Mouse (Mus musculus): Measurements from ENCODE around the gene Neu4. TPM values are rescaled to one million over a fixed set of nuclear protein-coding genes. Genes with fewer than 3 reads are reported as not detected.
"Not testable (repeated sequence)": the region's sequence is repeated elsewhere in the genome, so short reads cannot be mapped to it uniquely, and the experiment has no call there.

Neu4 gene
- polyA plus RNA-seq, 1 experiment, result 9.6 TPM

- peak overlapping the region; percentile 96 for H3K27ac ChIP-seq (ENCODE audit: insufficient read depth, low read length)
- TF ChIP-seq POLR2A (IDR thresholded peaks at IDR 0.05; ENCODE audit: extremely low read depth, insufficient read depth, low read length) (no peak), CTCF (IDR thresholded peaks at IDR 0.05; ENCODE audit: extremely low read depth, insufficient read depth, low read length) (no peak)
- H3K4me1 ChIP-seq (ENCODE audit: control insufficient read depth, insufficient read depth, low read length), result peaks cover 11% of the 10 kb centered on the region
- no peak overlapping the region for H3K4me3 ChIP-seq (ENCODE audit: insufficient read depth, low read length)
These were observed 33.4 kb downstream of the Neu4 start for GRCm38 (mm10) chr1:94053530-94054216.

GRCm38 (mm10) chr1:94054481-94054880, 34.2 kb downstream of the Neu4 start:
- no peak overlapping the region for H3K27ac ChIP-seq (ENCODE audit: insufficient read depth, low read length)
- H3K4me3 ChIP-seq (ENCODE audit: insufficient read depth, low read length), result no peak overlapping the region
- H3K4me1 ChIP-seq (ENCODE audit: control insufficient read depth, insufficient read depth, low read length), result peaks cover 11% of the 10 kb centered on the region
- TF ChIP-seq POLR2A (IDR thresholded peaks at IDR 0.05; ENCODE audit: extremely low read depth, insufficient read depth, low read length) (no peak), CTCF (IDR thresholded peaks at IDR 0.05; ENCODE audit: extremely low read depth, insufficient read depth, low read length) (no peak)

GRCm38 (mm10) chr1:94055966-94056365, 35.7 kb downstream of the Neu4 start:
- H3K4me3 ChIP-seq (ENCODE audit: insufficient read depth, low read length), result no peak overlapping the region
- peaks cover 11% of the 10 kb centered on the region for H3K4me1 ChIP-seq (ENCODE audit: control insufficient read depth, insufficient read depth, low read length)
- H3K27ac ChIP-seq (ENCODE audit: insufficient read depth, low read length), result no peak overlapping the region
- TF ChIP-seq CTCF (IDR thresholded peaks at IDR 0.05; ENCODE audit: extremely low read depth, insufficient read depth, low read length) (no peak), POLR2A (IDR thresholded peaks at IDR 0.05; ENCODE audit: extremely low read depth, insufficient read depth, low read length) (no peak)

GRCm38 (mm10) chr1:94057401-94057800, 37.1 kb downstream of the Neu4 start:
- H3K4me1 ChIP-seq (ENCODE audit: control insufficient read depth, insufficient read depth, low read length), result peaks cover 8% of the 10 kb centered on the region
- H3K27ac ChIP-seq (ENCODE audit: insufficient read depth, low read length), result no peak overlapping the region
- TF ChIP-seq CTCF (IDR thresholded peaks at IDR 0.05; ENCODE audit: extremely low read depth, insufficient read depth, low read length), result no peak
- TF ChIP-seq POLR2A (IDR thresholded peaks at IDR 0.05; ENCODE audit: extremely low read depth, insufficient read depth, low read length), result no peak
- no peak overlapping the region for H3K4me3 ChIP-seq (ENCODE audit: insufficient read depth, low read length)

- not testable (repeated sequence) for H3K4me3 ChIP-seq (ENCODE audit: insufficient read depth, low read length); H3K4me1 ChIP-seq (ENCODE audit: control insufficient read depth, insufficient read depth, low read length); H3K27ac ChIP-seq (ENCODE audit: insufficient read depth, low read length)
These were observed 38.0 kb downstream of the Neu4 start for GRCm38 (mm10) chr1:94058281-94058680.

GRCm38 (mm10) chr1:94074756-94075155, 54.5 kb downstream of the Neu4 start:
- no peaks in the 10 kb centered on the region for H3K4me1 ChIP-seq (ENCODE audit: control insufficient read depth, insufficient read depth, low read length)
- no peak for TF ChIP-seq CTCF (IDR thresholded peaks at IDR 0.05; ENCODE audit: extremely low read depth, insufficient read depth, low read length)
- TF ChIP-seq POLR2A (IDR thresholded peaks at IDR 0.05; ENCODE audit: extremely low read depth, insufficient read depth, low read length), result no peak
- H3K27ac ChIP-seq (ENCODE audit: insufficient read depth, low read length), result no peak overlapping the region
- no peak overlapping the region for H3K4me3 ChIP-seq (ENCODE audit: insufficient read depth, low read length)

- Histone ChIP-seq H3K27ac (ENCODE audit: insufficient read depth, low read length) (no peak overlapping the region), H3K4me1 (ENCODE audit: control insufficient read depth, insufficient read depth, low read length) (no peaks in the 10 kb centered on the region), H3K4me3 (ENCODE audit: insufficient read depth, low read length) (no peak overlapping the region)
- TF ChIP-seq POLR2A (IDR thresholded peaks at IDR 0.05; ENCODE audit: extremely low read depth, insufficient read depth, low read length), result no peak
- TF ChIP-seq CTCF (IDR thresholded peaks at IDR 0.05; ENCODE audit: extremely low read depth, insufficient read depth, low read length), result no peak
These were observed 56.5 kb downstream of the Neu4 start for GRCm38 (mm10) chr1:94076702-94077101.

Other genes starting within 250 kb of the Neu4 start
- 82.7 and 85.3 TPM in 2 replicates for gene Dtymk, start 218.5 kb upstream of the Neu4 start, polyA plus RNA-seq (2012; rRNA removed)
- 8.6 and 8.9 TPM in 2 replicates for gene Ing5, start 216.5 kb upstream of the Neu4 start, polyA plus RNA-seq (2012; rRNA removed)
- gene D2hgdh, start 195.5 kb upstream of the Neu4 start, polyA plus RNA-seq (2012; rRNA removed), result 15.0 and 15.1 TPM in 2 replicates
- not detected in 2 replicates for gene Gal3st2, start 159.1 kb upstream of the Neu4 start, polyA plus RNA-seq (2012; rRNA removed)
- gene Gal3st2b, start 102.1 kb upstream of the Neu4 start, polyA plus RNA-seq (2012; rRNA removed), result 0.17 TPM in 1 of 2 replicates, not detected in the other
- gene Gal3st2c, start 29.9 kb upstream of the Neu4 start, polyA plus RNA-seq (2012; rRNA removed), result under 0.01 and 0.02 TPM in 2 replicates
- 0.06 and 0.13 TPM in 2 replicates for gene Pdcd1, start 32.1 kb downstream of the Neu4 start, polyA plus RNA-seq (2012; rRNA removed)